Mouse (Mus musculus) intestine, embryonic 16.5 days (tissue): Measurements from ENCODE around the gene Mrpl37. TPM values are rescaled to one million over a fixed set of nuclear protein-coding genes. Genes with fewer than 3 reads are reported as not detected.
A peak's percentile ranks its signal among the peaks of the same experiment; 100 is the strongest.

ENCODE experiments used
- ATAC-seq: fragments of 200-750 bp; cut with Nextera tagmentation; 2 replicates; pipeline ENCODE4 v1.8.0; 2017; ENCODE audit warnings: moderate TSS enrichment, moderate library complexity
- H3K27ac ChIP-seq: fragments of 300-500 bp; sonication (generic); 2 replicates; pipeline ENCODE4 v1.5.1; 2014; ENCODE audit warnings: mild to moderate bottlenecking, low read length
- H3K27me3 ChIP-seq: fragments of 300-500 bp; sonication (generic); replicated peaks from 2 replicates; pipeline ENCODE4 v1.6.1; 2014; ENCODE audit warnings: low read length, control low read depth, mixed read lengths; ENCODE audit not compliant: control insufficient read depth, insufficient read depth
- H3K36me3 ChIP-seq: fragments of 300-500 bp; sonication (generic); 2 replicates; pipeline ENCODE4 v1.6.1; 2014; ENCODE audit warnings: low read length, control low read depth; ENCODE audit not compliant: control insufficient read depth, insufficient read depth
- H3K4me1 ChIP-seq: fragments of 300-500 bp; sonication (generic); 2 replicates; pipeline ENCODE4 v1.6.1; 2014; ENCODE audit warnings: low read length, control low read depth, mixed read lengths; ENCODE audit not compliant: control insufficient read depth, insufficient read depth
- H3K4me2 ChIP-seq: fragments of 300-500 bp; sonication (generic); 2 replicates; pipeline ENCODE4 v1.6.1; 2014; ENCODE audit warnings: low read depth, low read length, control low read depth
- H3K4me3 ChIP-seq: fragments of 300-500 bp; sonication (generic); 2 replicates; pipeline ENCODE4 v1.5.1; 2014; ENCODE audit warnings: mild to moderate bottlenecking, low read length
- H3K9ac ChIP-seq: fragments of 300-500 bp; sonication (generic); 2 replicates; pipeline ENCODE4 v1.6.1; 2014; ENCODE audit warnings: low read depth, low read length
- H3K9me3 ChIP-seq: fragments of 300-500 bp; sonication (generic); 2 replicates; pipeline ENCODE4 v1.6.1; 2016; ENCODE audit warnings: low read length, control low read depth; ENCODE audit not compliant: control insufficient read depth
- WGBS: fragments of 180-500 bp; shearing (Covaris S2); extraction: QIAGEN DNeasy Blood & Tissue Kit; methylation state at CpG from one replicate; pipeline ENCODE4 v1.1.7; 2014; 5-methylcytosine and 5-hydroxymethylcytosine counted together
- polyA plus RNA-seq: library from polyadenylated mRNA; unstranded; fragments of >200 nt; fragmentation: Nextera tagmentation; extraction: Ambion mirVana; gene quantifications from 2 replicates; pipeline ENCODE4 v1.2.1, GENCODE M21; 2015

The Mrpl37 gene
- polyA plus RNA-seq, 1 experiment from 2014 or later, result 117 TPM

DNA sequence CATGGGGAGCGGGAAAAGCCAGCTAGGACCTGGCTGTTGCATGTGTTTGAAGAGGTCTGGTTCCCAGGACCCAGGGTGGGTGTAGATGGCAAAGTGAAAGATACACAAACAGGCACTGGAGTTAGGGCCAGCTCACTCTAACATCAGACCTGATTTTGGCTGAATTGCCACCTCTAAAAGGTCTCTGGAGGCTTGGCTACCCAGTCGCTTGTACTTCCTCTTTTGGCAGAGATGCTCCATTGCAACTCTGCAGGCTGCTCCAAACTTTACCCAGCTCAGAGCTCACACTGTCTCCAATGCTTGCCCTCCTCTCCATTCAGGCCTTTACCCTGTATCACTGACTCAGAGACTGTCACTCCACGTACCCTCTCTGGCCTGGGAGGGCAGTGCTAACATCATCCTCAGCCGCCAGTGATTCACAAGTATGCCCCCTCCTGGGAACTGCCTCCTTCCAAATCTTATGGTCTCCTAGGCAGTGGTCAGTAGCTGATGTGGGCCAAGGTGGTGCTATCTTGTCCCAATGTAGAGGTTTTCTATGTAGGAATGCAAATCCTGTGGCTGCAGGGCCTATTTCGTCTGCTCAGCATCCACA is 13.6 kb downstream of the Mrpl37 start:
- H3K27me3 ChIP-seq, result no peaks in the 10 kb centered on the region
- H3K27ac ChIP-seq, result no peak overlapping the region
- no peak overlapping the region for H3K4me3 ChIP-seq
- no peaks in the 10 kb centered on the region for H3K9me3 ChIP-seq
- H3K4me2 ChIP-seq, result no peak overlapping the region
- H3K9ac ChIP-seq, result no peak overlapping the region
- no peaks in the 10 kb centered on the region for H3K4me1 ChIP-seq
- H3K36me3 ChIP-seq, result peaks cover 3% of the 10 kb centered on the region; the same call in 1 of the 2 replicates
- WGBS, result 57% methylated on average over 5 of the region's 5 CpGs
- ATAC-seq, result no peak

DNA sequence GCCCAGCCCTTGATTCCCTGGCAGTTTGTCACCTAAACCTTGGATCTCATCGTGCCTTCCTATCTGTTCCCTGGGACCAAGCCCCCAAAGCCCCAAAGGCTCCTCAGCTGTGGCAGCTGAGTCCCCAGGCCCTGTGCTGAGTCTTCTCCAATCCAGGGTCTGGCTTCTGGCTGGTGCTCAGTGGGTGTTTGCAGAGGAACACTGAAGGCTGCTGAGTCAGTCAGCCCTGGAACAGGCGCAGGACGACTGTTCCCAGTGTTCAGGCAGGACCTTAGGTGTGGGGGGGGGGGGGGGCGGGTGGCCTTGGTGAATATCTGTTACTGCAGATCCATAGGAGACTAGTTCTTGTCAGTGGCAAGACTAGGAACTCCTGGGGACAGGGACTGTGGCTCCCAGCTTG is 14.8 kb downstream of the Mrpl37 start:
- Histone ChIP-seq H3K27ac (no peak overlapping the region), H3K36me3 (peaks cover 10% of the 10 kb centered on the region), H3K4me3 (no peak overlapping the region), H3K9me3 (no peaks in the 10 kb centered on the region), H3K27me3 (no peaks in the 10 kb centered on the region), H3K4me2 (no peak overlapping the region), H3K9ac (no peak overlapping the region), H3K4me1 (no peaks in the 10 kb centered on the region)
- WGBS, result 47% methylated on average over 4 of the region's 4 CpGs
- no peak for ATAC-seq

GRCm38 (mm10) chr4:107048568-107049162 is 18.0 kb downstream of the Mrpl37 start:
- no peak overlapping the region for H3K4me3 ChIP-seq
- H3K36me3 ChIP-seq, result peaks cover 16% of the 10 kb centered on the region
- H3K27ac ChIP-seq, result no peak overlapping the region
- no peaks in the 10 kb centered on the region for H3K4me1 ChIP-seq
- H3K27me3 ChIP-seq, result no peaks in the 10 kb centered on the region
- no peak for ATAC-seq
- 88% methylated on average over 11 of the region's 11 CpGs for WGBS
- H3K9ac ChIP-seq, result no peak overlapping the region
- no peak overlapping the region for H3K4me2 ChIP-seq
- no peaks in the 10 kb centered on the region for H3K9me3 ChIP-seq

- no peak for ATAC-seq
- 93% methylated on average over 5 of the region's 5 CpGs for WGBS
- Histone ChIP-seq H3K9ac (no peak overlapping the region), H3K9me3 (no peaks in the 10 kb centered on the region), H3K27me3 (no peaks in the 10 kb centered on the region), H3K27ac (no peak overlapping the region), H3K4me3 (no peak overlapping the region), H3K4me1 (no peaks in the 10 kb centered on the region), H3K36me3 (peaks cover 18% of the 10 kb centered on the region), H3K4me2 (no peak overlapping the region)
Observed at GRCm38 (mm10) chr4:107047806-107048205, 18.9 kb downstream of the Mrpl37 start.

- Histone ChIP-seq H3K4me3 (no peak overlapping the region), H3K27me3 (no peaks in the 10 kb centered on the region), H3K36me3 (peaks cover 28% of the 10 kb centered on the region), H3K4me2 (no peak overlapping the region), H3K9ac (no peak overlapping the region), H3K4me1 (no peaks in the 10 kb centered on the region), H3K9me3 (no peaks in the 10 kb centered on the region), H3K27ac (no peak overlapping the region)
- 97% methylated on average over 13 of the region's 13 CpGs for WGBS
- ATAC-seq, result no peak
Observed at GRCm38 (mm10) chr4:107045188-107045587, 21.5 kb downstream of the Mrpl37 start.

DNA sequence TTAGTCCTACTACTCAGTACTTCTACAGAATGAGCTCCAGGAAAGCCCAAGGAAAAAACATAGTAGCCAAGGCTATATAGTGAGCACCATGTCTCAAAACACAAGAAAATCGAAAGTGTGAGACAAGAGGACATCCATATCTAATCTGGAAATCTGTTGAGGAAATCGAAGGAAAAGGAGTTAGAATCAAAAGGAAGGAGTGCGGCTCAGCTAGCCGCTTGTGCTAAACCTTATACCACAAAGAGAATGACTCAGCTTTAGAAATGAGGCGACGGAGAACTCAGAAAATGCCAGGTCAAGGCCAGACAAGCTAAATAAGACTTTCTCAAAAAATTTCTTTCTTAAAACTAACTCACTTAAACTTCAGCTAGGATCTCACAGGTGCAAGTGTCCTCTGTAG is 24.4 kb downstream of the Mrpl37 start:
- Histone ChIP-seq H3K27ac (no peak overlapping the region), H3K36me3 (peaks cover 35% of the 10 kb centered on the region), H3K4me2 (no peak overlapping the region), H3K9ac (no peak overlapping the region), H3K27me3 (no peaks in the 10 kb centered on the region), H3K9me3 (no peaks in the 10 kb centered on the region), H3K4me3 (no peak overlapping the region), H3K4me1 (no peaks in the 10 kb centered on the region)
- 90% methylated on average over 6 of the region's 6 CpGs for WGBS
- ATAC-seq, result no peak

DNA sequence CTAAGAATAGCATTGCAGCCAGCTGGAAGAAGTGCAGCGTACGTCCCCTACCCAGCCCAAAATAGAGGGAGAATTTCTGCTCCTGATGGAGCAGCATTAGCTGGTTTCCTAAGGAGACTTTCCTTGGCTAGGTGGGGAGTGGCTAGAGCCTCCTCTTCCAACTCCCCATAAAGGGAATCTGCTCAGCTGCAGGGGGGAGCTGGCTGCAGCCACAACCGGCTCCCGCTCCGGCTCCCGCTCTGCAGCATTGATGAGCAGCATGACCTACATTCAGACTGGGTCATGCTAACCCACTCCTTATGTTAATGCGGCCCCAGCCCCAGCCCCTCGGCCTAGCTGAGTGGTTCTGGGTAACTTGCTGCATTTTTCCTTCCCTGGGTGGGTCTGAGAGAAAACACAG is 27.4 kb downstream of the Mrpl37 start:
- H3K36me3 ChIP-seq, result peaks cover 31% of the 10 kb centered on the region
- H3K4me2 ChIP-seq, result no peak overlapping the region
- no peak overlapping the region for H3K9ac ChIP-seq
- no peak for ATAC-seq
- H3K27ac ChIP-seq, result no peak overlapping the region
- no peak overlapping the region for H3K4me3 ChIP-seq
- 81% methylated on average over 8 of the region's 8 CpGs for WGBS
- H3K4me1 ChIP-seq, result no peaks in the 10 kb centered on the region
- H3K9me3 ChIP-seq, result no peaks in the 10 kb centered on the region
- no peaks in the 10 kb centered on the region for H3K27me3 ChIP-seq

DNA sequence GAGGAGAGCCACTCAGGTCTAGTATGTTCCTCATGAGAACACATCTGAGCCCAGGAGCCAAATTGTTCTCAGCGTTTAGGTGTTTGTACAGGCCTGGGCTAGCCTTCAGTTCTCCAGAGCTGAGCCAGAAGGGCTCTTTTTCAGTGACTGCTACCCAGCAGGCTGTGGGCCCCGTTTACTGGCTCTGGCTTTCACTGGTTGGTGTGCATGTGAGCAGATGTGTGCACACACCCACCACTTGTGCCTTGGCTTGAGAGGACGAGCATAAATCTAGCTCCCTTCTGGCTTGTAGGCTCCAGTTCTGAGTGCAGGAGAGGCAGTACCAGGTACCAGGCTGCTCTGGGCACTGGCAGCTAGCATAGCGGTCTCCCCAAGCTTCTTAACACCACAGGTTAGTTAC is 28.4 kb downstream of the Mrpl37 start:
- H3K4me1 ChIP-seq, result no peaks in the 10 kb centered on the region
- H3K9me3 ChIP-seq, result no peaks in the 10 kb centered on the region
- no peak overlapping the region for H3K4me2 ChIP-seq
- no peak overlapping the region for H3K27ac ChIP-seq
- no peaks in the 10 kb centered on the region for H3K27me3 ChIP-seq
- H3K36me3 ChIP-seq, result peaks cover 28% of the 10 kb centered on the region
- WGBS, result 81% methylated on average over 4 of the region's 4 CpGs
- H3K9ac ChIP-seq, result no peak overlapping the region
- no peak overlapping the region for H3K4me3 ChIP-seq
- no peak for ATAC-seq

DNA sequence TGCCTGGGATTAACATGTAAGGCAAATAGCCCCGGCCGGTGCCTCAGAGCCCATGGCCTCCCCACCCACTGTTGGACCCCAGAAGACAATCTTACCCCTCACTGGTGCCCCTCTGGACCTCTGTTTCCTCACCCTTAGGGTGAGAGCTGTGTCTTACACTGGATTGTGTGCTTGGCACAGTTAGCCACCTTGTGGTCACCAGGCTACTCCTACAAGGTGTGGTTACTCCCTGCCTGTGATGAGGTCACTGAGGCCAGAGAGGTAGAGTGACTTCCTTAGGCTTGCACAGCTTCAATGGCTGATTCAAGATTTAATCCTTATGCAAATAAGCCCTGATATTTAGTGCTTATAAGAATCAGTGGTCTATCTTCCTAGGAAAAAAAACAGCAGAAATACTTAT is 29.7 kb downstream of the Mrpl37 start:
- 89% methylated on average over 2 of the region's 2 CpGs for WGBS
- no peaks in the 10 kb centered on the region for H3K4me1 ChIP-seq
- no peak overlapping the region for H3K4me2 ChIP-seq
- no peak overlapping the region for H3K27ac ChIP-seq
- H3K9ac ChIP-seq, result no peak overlapping the region
- H3K27me3 ChIP-seq, result no peaks in the 10 kb centered on the region
- H3K9me3 ChIP-seq, result no peaks in the 10 kb centered on the region
- peak; percentile 40; the same call in 1 of the 2 replicates for ATAC-seq
- no peak overlapping the region for H3K4me3 ChIP-seq
- H3K36me3 ChIP-seq, result peaks cover 28% of the 10 kb centered on the region

DNA sequence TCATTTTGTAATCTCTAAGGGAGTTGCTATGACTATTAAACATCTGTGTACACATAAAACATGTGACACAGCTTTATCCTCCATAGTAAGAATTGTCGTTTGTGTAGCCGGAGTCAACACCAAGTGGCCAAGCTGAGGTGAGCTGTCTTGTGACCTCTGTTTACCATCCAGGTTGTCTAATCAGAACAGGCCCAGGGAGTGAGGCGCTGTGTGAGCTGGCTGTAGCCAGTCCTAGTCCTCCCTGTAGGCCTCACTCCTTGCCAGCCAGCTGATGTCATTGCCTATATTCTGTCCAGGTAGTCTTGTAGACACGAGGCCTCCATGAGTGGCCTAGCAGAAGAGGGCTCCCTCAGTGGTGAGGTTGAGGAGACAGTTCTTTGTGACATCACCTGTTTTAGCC is 31.0 kb downstream of the Mrpl37 start:
- no peak for ATAC-seq
- 75% methylated on average over 4 of the region's 4 CpGs for WGBS
- H3K4me2 ChIP-seq, result no peak overlapping the region
- H3K9me3 ChIP-seq, result no peaks in the 10 kb centered on the region
- no peak overlapping the region for H3K27ac ChIP-seq
- no peak overlapping the region for H3K4me3 ChIP-seq
- no peaks in the 10 kb centered on the region for H3K27me3 ChIP-seq
- no peaks in the 10 kb centered on the region for H3K4me1 ChIP-seq
- no peak overlapping the region; the same call in 1 of the 2 replicates for H3K9ac ChIP-seq
- H3K36me3 ChIP-seq, result peaks cover 31% of the 10 kb centered on the region
